Mouse (Mus musculus) cerebellum, adult 9-11 months (tissue): ENCODE results near the gene Bhlhe40.

Experiments
- DNase-seq: peaks from one replicate; pipeline ENCODE4 v3.0.0; 2022

Bhlhe40 gene

DNA sequence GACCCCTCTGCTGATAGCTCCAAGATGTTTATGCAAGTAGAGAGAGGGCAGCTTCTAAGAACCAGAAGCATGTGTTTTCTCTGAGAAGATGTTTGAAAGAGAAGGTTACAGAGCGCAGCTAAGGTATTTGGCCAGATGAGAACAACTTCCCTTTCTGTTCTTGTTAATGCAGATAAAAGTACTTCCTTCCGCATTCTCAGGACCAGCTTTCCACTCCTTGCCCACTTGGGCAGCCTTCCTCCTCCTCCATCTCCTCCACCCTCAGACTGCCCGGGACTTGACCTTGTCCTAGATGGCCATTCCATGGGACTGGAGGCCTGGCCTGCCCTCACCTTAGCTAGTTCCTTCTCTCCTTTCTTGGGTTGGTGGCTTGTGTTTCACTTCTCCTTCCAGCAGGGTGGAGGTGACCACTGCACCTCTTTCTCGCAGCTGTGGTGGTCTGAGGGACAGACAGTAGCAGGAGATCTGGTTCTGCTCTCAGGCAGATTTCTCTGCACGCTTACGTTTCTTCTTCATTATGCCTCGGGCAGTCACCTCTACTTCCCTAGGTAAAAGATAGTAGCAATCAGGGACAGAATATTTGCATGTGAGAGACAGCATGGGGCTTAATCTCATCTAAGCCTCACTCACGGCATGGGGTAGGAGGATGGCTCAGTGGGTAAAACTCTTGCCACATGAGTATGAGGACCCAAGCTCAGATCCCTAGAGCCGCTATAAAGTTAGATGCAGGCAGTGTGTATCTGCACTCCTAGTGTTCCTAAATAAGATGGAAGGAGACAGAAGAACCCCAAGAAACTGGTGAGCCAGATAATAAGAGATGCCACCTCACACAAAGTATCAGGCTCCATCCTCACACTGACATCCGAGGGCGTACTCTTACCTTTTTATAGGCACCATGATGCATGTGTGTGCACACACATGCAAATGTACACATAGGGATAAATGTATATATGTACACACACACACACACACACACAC lies 35.7 kb downstream of the Bhlhe40 start:
- no peak for DNase-seq

DNA sequence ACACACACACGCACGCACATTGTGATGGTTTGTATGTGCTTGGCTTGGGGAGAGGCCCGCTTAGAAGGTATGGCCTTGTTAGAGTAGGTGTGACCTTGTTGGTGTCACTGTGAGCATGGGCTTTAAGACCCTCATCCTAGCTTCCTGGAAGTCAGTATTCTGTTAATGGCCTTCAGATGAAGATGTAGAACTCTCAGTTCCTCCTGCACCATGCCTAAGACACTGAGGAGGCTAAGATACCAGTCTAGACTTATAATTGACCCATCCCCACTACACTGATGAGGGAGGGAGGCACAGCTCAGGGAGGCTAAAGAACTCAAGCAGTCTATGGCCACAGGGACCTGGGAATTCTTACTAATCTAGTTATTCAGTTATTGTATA lies 36.4 kb downstream of the Bhlhe40 start:
- no peak for DNase-seq

DNA sequence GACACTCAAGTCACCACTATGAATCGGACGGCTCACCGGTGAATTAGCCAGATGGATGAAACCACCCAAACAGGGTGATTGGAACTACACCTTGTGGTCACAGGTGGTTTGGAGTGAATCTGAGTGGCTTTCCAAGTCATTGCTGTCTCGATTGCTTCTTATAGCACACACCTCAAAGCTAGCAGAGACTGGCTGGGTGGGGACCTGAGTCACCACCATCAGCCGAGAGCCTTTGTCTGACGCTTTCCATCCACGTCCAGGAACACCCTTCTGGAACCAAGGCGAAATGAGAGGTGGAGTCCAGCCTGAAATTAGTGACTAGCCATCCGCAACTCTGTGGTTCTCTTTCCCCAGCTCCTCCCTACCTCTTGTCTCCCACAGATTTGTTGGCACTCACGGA lies 36.9 kb downstream of the Bhlhe40 start:
- DNase-seq = no peak

GRCm38 (mm10) chr6:108698343-108698870 lies 38.0 kb downstream of the Bhlhe40 start:
- DNase-seq = no peak

GRCm38 (mm10) chr6:108699679-108700078 lies 39.2 kb downstream of the Bhlhe40 start:
- no peak for DNase-seq

DNA sequence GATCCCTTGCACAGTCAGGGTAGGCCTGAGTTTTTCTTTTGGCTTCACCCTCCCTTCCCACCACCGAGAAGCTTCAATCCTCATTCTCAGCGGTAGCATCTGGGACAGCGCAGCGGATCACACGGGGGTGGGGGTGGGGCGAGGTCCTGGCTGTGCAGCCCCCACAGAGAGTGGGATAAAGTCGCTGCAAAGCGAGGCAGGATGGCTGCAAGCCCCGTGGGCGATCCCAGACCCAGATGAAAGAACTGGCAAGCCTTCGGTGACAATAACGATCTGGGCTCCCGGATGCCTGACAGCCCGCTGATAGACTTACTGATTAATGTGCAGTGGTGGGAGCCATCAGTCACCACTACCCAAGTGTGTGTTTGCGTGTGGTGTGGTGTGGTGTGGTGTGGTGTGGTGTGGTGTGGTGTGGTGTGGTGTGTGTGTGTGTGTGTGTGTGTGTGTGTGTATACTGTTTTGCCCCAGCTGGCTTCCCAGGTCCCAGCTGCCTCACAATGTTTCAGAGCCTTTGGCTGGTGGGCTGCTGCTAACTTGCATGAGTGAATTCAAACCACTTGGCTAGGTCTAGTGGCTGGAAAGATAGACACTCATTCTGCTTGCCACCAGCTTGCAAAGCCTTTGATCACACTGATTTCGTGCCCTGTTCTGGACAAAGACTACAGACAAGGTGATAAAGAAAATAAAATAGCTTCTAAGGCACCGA lies 40.4 kb downstream of the Bhlhe40 start:
- DNase-seq = no peak

GRCm38 (mm10) chr6:108702648-108703047 lies 42.2 kb downstream of the Bhlhe40 start:
- DNase-seq = no peak

DNA sequence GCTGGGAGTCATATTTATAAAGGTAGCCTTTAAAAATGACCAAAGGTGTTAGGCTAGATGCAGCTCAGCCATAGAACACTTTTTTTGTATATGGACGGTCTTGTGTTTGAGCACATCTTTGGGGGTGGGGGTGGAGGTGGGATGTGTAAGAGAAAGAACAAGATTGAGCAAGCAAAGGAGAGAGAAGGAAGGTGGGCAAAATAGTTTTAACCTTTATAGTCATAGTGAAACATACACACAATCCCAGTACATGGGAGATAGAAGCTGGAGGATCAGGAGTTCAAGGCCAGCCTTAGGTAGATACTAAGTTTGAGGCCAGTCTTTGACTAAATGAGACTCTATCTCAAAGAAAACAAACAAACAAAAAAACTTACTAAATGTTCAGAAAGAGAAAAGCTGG lies 42.7 kb downstream of the Bhlhe40 start:
- DNase-seq = no peak

DNA sequence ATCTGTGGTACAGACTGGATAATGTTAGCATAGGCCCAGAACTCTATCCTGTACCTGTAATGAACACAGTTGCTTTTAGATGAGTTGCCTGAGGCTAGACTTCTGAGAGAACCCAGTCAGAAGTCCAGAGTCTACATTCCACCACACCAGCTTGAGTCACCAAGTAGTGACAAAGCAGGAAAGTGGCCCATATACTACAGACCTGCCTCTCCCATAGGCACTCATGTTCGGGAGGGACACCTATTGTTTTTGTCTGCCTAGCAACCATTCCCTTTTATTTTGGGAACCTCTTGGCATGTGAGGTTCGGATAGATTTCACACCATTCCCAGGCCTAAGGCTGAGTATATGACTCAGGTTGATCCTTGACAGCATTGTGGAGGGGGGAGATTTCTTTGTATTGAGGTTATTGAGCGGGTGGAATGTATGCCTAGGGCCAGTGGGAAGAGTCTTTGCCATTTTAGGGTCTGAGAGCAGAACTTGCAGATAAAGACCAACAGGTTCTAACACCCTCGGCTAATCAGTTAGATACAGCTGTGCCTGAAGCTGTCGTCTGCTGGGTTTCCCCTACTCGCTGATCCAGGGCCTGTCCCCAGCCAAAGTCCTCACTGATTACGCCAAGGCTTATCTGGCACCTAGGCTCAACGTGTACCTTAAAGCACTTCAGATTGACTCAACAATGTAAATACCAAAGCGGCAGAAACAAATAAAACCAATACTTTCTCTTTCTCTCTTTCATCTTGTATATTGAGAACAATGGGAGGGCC lies 44.1 kb downstream of the Bhlhe40 start:
- DNase-seq = no peak

- DNase-seq = peak; percentile 76
These were observed 45.5 kb downstream of the Bhlhe40 start for GRCm38 (mm10) chr6:108705957-108706356.

- DNase-seq = no peak
These were observed 46.7 kb downstream of the Bhlhe40 start for GRCm38 (mm10) chr6:108706994-108707645.

GRCm38 (mm10) chr6:108709131-108709470 lies 48.7 kb downstream of the Bhlhe40 start:
- DNase-seq = peak; percentile 6

DNA sequence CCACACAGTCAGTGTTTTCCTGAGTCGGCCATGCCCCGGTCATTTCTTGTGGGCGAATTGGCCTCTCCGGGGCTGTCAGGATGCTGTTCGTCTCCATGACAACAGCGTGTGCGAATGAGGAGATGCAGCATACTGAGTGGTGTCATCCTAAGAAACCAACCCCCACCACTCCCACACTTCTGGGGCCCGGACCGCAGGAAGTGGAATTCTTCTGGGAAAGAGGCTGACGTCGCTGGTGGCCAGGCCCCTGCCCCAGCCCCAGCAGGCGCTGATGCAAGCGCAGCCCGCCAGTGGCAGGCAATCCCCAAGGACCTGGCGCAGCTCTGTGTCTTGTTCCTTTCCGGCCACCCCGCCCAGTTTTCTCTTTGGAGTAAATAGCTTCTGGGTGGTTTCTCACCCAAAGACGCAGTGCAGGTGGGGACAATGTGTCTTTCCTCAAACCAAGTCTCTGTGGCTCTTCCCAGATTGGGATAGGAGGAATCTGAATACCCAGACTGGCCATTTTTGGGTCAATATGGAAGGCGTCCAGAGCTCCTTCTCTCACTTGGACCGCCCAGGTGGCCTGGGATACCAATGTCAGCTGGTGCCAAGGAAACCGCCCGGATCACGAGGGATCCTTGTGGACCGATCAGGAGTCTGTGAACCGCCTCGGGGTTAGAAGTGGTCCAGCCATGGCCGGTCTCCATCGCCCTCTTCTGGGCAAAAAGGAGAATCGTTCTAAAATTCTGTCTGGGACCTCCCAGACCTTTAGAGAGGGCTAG lies 49.2 kb downstream of the Bhlhe40 start:
- DNase-seq = peak; percentile 93

DNA sequence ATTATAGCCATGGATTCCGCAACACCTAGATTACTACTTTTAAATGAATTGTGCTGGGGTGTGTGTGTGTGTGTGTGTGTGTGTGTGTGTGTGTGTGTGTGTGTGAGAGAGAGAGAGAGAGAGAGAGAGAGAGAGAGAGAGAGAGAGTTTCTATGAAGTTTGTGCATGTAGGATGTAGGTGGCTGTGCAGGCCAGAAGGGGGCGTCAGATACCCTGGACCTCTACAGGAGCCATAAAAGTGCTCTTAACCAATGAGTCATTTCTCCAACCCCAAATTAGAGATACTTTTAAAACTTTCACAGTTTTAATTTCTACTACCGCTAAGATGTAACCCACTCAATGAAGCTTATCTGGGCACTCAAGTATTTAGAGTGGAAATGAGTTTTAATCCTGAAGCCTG lies 50.2 kb downstream of the Bhlhe40 start:
- peak; percentile 12 for DNase-seq

GRCm38 (mm10) chr6:108711192-108711964 lies 50.9 kb downstream of the Bhlhe40 start:
- DNase-seq = no peak

- DNase-seq = no peak
These were observed 51.7 kb downstream of the Bhlhe40 start for GRCm38 (mm10) chr6:108712148-108712547.

DNA sequence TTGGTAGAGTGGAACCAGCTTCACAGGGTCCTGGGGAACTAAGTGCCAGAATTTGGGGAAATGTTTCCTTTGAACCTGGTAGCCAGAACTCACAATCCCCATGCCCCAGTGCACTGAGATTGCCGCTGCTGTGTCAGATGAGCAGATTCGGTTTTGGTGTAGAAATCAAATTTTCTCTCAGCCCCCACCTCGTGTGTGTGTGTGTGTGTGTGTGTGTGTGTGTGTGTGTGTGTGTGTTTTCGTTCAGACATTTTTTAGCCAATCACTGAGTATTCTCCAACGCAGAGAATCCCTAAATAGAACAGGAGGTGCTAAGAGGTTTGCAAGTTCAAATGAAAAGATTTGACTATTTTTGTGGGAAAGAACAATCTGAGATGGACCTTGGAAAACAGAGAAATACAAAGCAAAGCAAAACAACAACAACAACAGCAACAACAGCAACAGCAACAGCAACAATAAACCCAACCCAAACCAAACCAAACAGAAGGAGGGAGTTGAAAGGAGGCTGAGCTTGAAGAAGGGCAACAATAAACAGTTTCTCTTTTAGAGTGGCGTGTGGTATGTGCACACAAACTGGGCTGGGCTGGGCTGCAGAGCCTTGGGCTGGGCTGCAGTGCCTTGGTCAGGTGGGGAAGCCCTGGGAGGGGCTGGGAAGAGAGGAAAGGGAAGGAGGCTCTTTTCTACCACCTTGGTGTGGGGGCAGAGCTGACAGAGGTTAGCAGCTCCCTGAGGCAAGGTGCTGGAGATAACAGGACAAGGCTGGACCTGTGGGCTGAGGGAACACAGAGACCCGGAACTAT lies 52.9 kb downstream of the Bhlhe40 start:
- DNase-seq = no peak
